8 mouse cellular contexts compared by ENCODE assay signal in the genomic region with DNA sequence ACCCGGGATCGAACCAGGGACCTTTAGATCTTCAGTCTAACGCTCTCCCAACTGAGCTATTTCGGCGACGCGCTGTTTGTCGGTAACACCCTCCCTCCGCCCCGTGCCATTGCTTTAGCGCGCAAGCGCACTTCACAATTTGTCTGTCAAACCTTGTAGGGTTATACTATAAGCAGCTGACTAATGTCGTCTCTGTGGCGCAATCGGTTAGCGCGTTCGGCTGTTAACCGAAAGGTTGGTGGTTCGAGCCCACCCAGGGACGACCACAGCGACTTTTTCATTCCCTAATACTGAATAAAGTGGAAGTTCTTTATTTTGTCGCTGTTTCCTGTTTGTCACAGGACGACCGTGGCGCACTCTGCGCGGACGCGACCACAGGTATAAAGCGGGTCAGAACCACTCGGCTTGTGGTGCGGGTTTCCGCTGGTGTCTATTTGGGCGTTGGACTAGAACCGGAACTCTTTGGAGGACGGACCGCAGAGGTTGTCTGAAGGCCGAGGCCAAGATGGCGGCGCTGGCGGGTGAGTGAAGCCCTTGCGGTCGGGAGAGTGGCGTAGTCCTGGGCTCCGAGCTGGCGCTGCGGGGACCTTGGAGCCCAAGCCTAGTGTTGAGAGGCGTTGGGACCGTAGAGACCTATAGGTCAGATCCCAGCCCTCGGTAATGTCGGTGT. TPM values are rescaled to one million over a fixed set of nuclear protein-coding genes. Genes with fewer than 3 reads are reported as not detected.
DNase-seq lines count a peak whose midpoint lies in the region; ATAC-seq and TF ChIP-seq lines count a peak whose summit lies in the region.

A gene (plus strand): TSS at position 151 of the 670 bp plus-strand sequence.

- no peak for TF ChIP-seq CTCF in cortical plate, adult 2 months (IDR thresholded peaks at IDR 0.05; ENCODE audit: extremely low read depth, insufficient read depth, low read length)

- H3K4me1 ChIP-seq in cortical plate, adult 2 months (ENCODE audit: control insufficient read depth, insufficient read depth, low read length): peaks cover 5% of the 10 kb centered on the region
- peaks cover 72% of the 10 kb centered on the region for H3K4me1 ChIP-seq in megakaryocyte, embryonic 14.5 days

- DNase-seq in gastrocnemius, adult 8-10 months (ENCODE audit: low spot score in 2 of 2): peak; percentile 87 to 90
- peak; percentile 97 for DNase-seq in hindlimb bud, embryonic 11.5 days (ENCODE audit: extremely low spot score, low read depth, low spot score)
- peak; percentile 90 to 99 for DNase-seq in left cerebral cortex, adult 8-10 months (ENCODE audit: low spot score in 2 of 2)
- DNase-seq in right cerebral cortex, postnatal 10 days (ENCODE audit: low spot score in 2 of 2): peak; percentile 94 to 95
- DNase-seq in urinary bladder, postnatal 25 days (ENCODE audit: low spot score): peak; percentile 91

- peak; percentile 90 for TF ChIP-seq POLR2A in cortical plate, adult 2 months (IDR thresholded peaks at IDR 0.05; ENCODE audit: extremely low read depth, insufficient read depth, low read length)

- no peaks in the 10 kb centered on the region for H3K9me3 ChIP-seq in megakaryocyte, embryonic 14.5 days

- H3K36me3 ChIP-seq in megakaryocyte, embryonic 14.5 days (replicated peaks; ENCODE audit: low read length): peaks cover 41% of the 10 kb centered on the region

- H3K4me3 ChIP-seq in cortical plate, adult 2 months (ENCODE audit: insufficient read depth, low read length): peak within 1 kb of the TSS; percentile 66
- peak within 1 kb of the TSS; percentile 96 for H3K4me3 ChIP-seq in megakaryocyte, embryonic 14.5 days (replicated peaks)

- peak; percentile 79 for ATAC-seq in activated CD4-positive, CD25-positive, alpha-beta regulatory T cell, adult 4 months

- H3K27me3 ChIP-seq in megakaryocyte, embryonic 14.5 days (replicated peaks): peaks cover 2% of the 10 kb centered on the region

- peak within 1 kb of the TSS; percentile 29; the same call in 1 of the 2 replicates for H3K27ac ChIP-seq in cortical plate, adult 2 months (ENCODE audit: insufficient read depth, low read length)

RNA-seq across cellular contexts. Expression of the gene that starts here (rescaled TPM):
- polyA plus RNA-seq in activated CD4-positive, CD25-positive, alpha-beta regulatory T cell, adult 4 months (2017; shearing (Covaris generic)): 100 to 1,000 TPM; 205 to 250 TPM
- 417 and 424 TPM in 2 replicates for polyA plus RNA-seq in cortical plate, adult 2 months (2012; rRNA removed)
- total RNA-seq in gastrocnemius, adult 8-10 months (2022): 100 to 1,000 TPM; 576 to 623 (median 605) TPM
- 100 to 1,000 TPM; 214 to 225 (median 218) TPM for total RNA-seq in left cerebral cortex, adult 8-10 months (2022)
- polyA plus RNA-seq in megakaryocyte, embryonic 14.5 days (2012; ENCODE audit: insufficient read depth, low replicate concordance): 226 and 551 TPM in 2 replicates

Comparison
In these comparisons a context has a peak if more than half of its experiments do, and no peak if none do; other contexts are left out.
1. Peak in every context shown above with its lines: DNase-seq, ATAC-seq, H3K4me3 ChIP-seq and H3K27ac ChIP-seq.